Mouse (Mus musculus): ENCODE results near the gene Aplf.

Gene Aplf

GRCm38 (mm10) chr6:87671771-87672517 lies at the start of gene Aplf:
Aplf (minus strand) TSS chr6:87672193.
- peak; percentile 97 for DNase-seq (ENCODE audit: low read depth)

GRCm38 (mm10) chr6:87714091-87714490 lies 42.1 kb upstream of the Aplf start:
- DNase-seq (ENCODE audit: low read depth): no peak

- DNase-seq (ENCODE audit: low read depth): no peak
Measured at GRCm38 (mm10) chr6:87712311-87712710, 40.3 kb upstream of the Aplf start.

- DNase-seq (ENCODE audit: low read depth): peak; percentile 52
Measured at GRCm38 (mm10) chr6:87706246-87706645, 34.3 kb upstream of the Aplf start.

GRCm38 (mm10) chr6:87696544-87696943 lies 24.6 kb upstream of the Aplf start:
- no peak for DNase-seq (ENCODE audit: low read depth)

GRCm38 (mm10) chr6:87695947-87696346 lies 24.0 kb upstream of the Aplf start:
- no peak for DNase-seq (ENCODE audit: low read depth)

- DNase-seq (ENCODE audit: low read depth): no peak
Measured at GRCm38 (mm10) chr6:87680418-87680817, 8.4 kb upstream of the Aplf start.

GRCm38 (mm10) chr6:87672661-87673060 lies 668 bp upstream of the Aplf start:
- no peak for DNase-seq (ENCODE audit: low read depth)

GRCm38 (mm10) chr6:87671353-87671752 lies 640 bp downstream of the Aplf start:
- no peak for DNase-seq (ENCODE audit: low read depth)

GRCm38 (mm10) chr6:87669894-87670588 lies 2.0 kb downstream of the Aplf start:
- peak; percentile 92 for DNase-seq (ENCODE audit: low read depth)

- no peak for DNase-seq (ENCODE audit: low read depth)
Measured at GRCm38 (mm10) chr6:87668733-87669132, 3.3 kb downstream of the Aplf start.

- no peak for DNase-seq (ENCODE audit: low read depth)
Measured at GRCm38 (mm10) chr6:87667804-87668203, 4.2 kb downstream of the Aplf start.

GRCm38 (mm10) chr6:87663445-87663844 lies 8.5 kb downstream of the Aplf start:
- DNase-seq (ENCODE audit: low read depth): no peak

- DNase-seq (ENCODE audit: low read depth): no peak
Measured at GRCm38 (mm10) chr6:87662197-87662596, 9.8 kb downstream of the Aplf start.

- DNase-seq (ENCODE audit: low read depth): no peak
Measured at GRCm38 (mm10) chr6:87661707-87662106, 10.3 kb downstream of the Aplf start.

- no peak for DNase-seq (ENCODE audit: low read depth)
Measured at GRCm38 (mm10) chr6:87658816-87659215, 13.2 kb downstream of the Aplf start.

- peak; percentile 21 for DNase-seq (ENCODE audit: low read depth)
Measured at GRCm38 (mm10) chr6:87653904-87654638, 17.9 kb downstream of the Aplf start.

GRCm38 (mm10) chr6:87653478-87653877 lies 18.5 kb downstream of the Aplf start:
- no peak for DNase-seq (ENCODE audit: low read depth)

GRCm38 (mm10) chr6:87652670-87653069 lies 19.3 kb downstream of the Aplf start:
- no peak for DNase-seq (ENCODE audit: low read depth)

GRCm38 (mm10) chr6:87651787-87652186 lies 20.2 kb downstream of the Aplf start:
- DNase-seq (ENCODE audit: low read depth): no peak

- DNase-seq (ENCODE audit: low read depth): no peak
Measured at GRCm38 (mm10) chr6:87638134-87638660, 33.8 kb downstream of the Aplf start.

GRCm38 (mm10) chr6:87632176-87632575 lies 39.8 kb downstream of the Aplf start:
- DNase-seq (ENCODE audit: low read depth): no peak

GRCm38 (mm10) chr6:87628936-87629335 lies 43.1 kb downstream of the Aplf start:
- DNase-seq (ENCODE audit: low read depth): peak; percentile 10
